Mouse (Mus musculus): ENCODE data around the gene Basp1. TPM values are rescaled to one million over a fixed set of nuclear protein-coding genes. Genes with fewer than 3 reads are reported as not detected.

The Basp1 gene
- polyA plus RNA-seq, 1 experiment, result 795 TPM

- DNase-seq (ENCODE audit: low read depth), result peak; percentile 86
- TF ChIP-seq POLR2A (IDR thresholded peaks at IDR 0.05; ENCODE audit: borderline replicate concordance, extremely low read depth, insufficient read depth, insufficient read length, poor library complexity, severe bottlenecking) (no peak), CTCF (IDR thresholded peaks at IDR 0.05; ENCODE audit: borderline replicate concordance, extremely low read depth, insufficient read depth, insufficient read length) (no peak)
These were observed 54.9 kb downstream of the Basp1 start for GRCm38 (mm10) chr15:25358680-25359097.

GRCm38 (mm10) chr15:25355339-25355738 lies 58.2 kb downstream of the Basp1 start:
- TF ChIP-seq CTCF (IDR thresholded peaks at IDR 0.05; ENCODE audit: borderline replicate concordance, extremely low read depth, insufficient read depth, insufficient read length) (no peak), POLR2A (IDR thresholded peaks at IDR 0.05; ENCODE audit: borderline replicate concordance, extremely low read depth, insufficient read depth, insufficient read length, poor library complexity, severe bottlenecking) (no peak)

GRCm38 (mm10) chr15:25354738-25355137 lies 58.8 kb downstream of the Basp1 start:
- TF ChIP-seq CTCF (IDR thresholded peaks at IDR 0.05; ENCODE audit: borderline replicate concordance, extremely low read depth, insufficient read depth, insufficient read length) (no peak), POLR2A (IDR thresholded peaks at IDR 0.05; ENCODE audit: borderline replicate concordance, extremely low read depth, insufficient read depth, insufficient read length, poor library complexity, severe bottlenecking) (no peak)

More at GRCm38 (mm10) chr15:25355339-25355738, 58.2 kb downstream of the Basp1 start:
- no peak for DNase-seq (ENCODE audit: low read depth)

GRCm38 (mm10) chr15:25353498-25353897 lies 60.1 kb downstream of the Basp1 start:
- DNase-seq (ENCODE audit: low read depth), result no peak

More at GRCm38 (mm10) chr15:25354738-25355137, 58.8 kb downstream of the Basp1 start:
- DNase-seq (ENCODE audit: low read depth), result no peak

GRCm38 (mm10) chr15:25343263-25343662 lies 70.3 kb downstream of the Basp1 start:
- DNase-seq (ENCODE audit: low read depth), result no peak
- TF ChIP-seq POLR2A (IDR thresholded peaks at IDR 0.05; ENCODE audit: borderline replicate concordance, extremely low read depth, insufficient read depth, insufficient read length, poor library complexity, severe bottlenecking), result no peak
- TF ChIP-seq CTCF (IDR thresholded peaks at IDR 0.05; ENCODE audit: borderline replicate concordance, extremely low read depth, insufficient read depth, insufficient read length), result no peak

More at GRCm38 (mm10) chr15:25353498-25353897, 60.1 kb downstream of the Basp1 start:
- TF ChIP-seq POLR2A (IDR thresholded peaks at IDR 0.05; ENCODE audit: borderline replicate concordance, extremely low read depth, insufficient read depth, insufficient read length, poor library complexity, severe bottlenecking) (no peak), CTCF (IDR thresholded peaks at IDR 0.05; ENCODE audit: borderline replicate concordance, extremely low read depth, insufficient read depth, insufficient read length) (no peak)

GRCm38 (mm10) chr15:25335277-25335676 lies 78.3 kb downstream of the Basp1 start:
- DNase-seq (ENCODE audit: low read depth), result no peak
- TF ChIP-seq CTCF (IDR thresholded peaks at IDR 0.05; ENCODE audit: borderline replicate concordance, extremely low read depth, insufficient read depth, insufficient read length) (no peak), POLR2A (IDR thresholded peaks at IDR 0.05; ENCODE audit: borderline replicate concordance, extremely low read depth, insufficient read depth, insufficient read length, poor library complexity, severe bottlenecking) (no peak)

- TF ChIP-seq CTCF (IDR thresholded peaks at IDR 0.05; ENCODE audit: borderline replicate concordance, extremely low read depth, insufficient read depth, insufficient read length) (no peak), POLR2A (IDR thresholded peaks at IDR 0.05; ENCODE audit: borderline replicate concordance, extremely low read depth, insufficient read depth, insufficient read length, poor library complexity, severe bottlenecking) (no peak)
- no peak for DNase-seq (ENCODE audit: low read depth)
These were observed 81.6 kb downstream of the Basp1 start for GRCm38 (mm10) chr15:25331877-25332445.

- DNase-seq (ENCODE audit: low read depth), result no peak
- TF ChIP-seq POLR2A (IDR thresholded peaks at IDR 0.05; ENCODE audit: borderline replicate concordance, extremely low read depth, insufficient read depth, insufficient read length, poor library complexity, severe bottlenecking) (no peak), CTCF (IDR thresholded peaks at IDR 0.05; ENCODE audit: borderline replicate concordance, extremely low read depth, insufficient read depth, insufficient read length) (no peak)
These were observed 82.6 kb downstream of the Basp1 start for GRCm38 (mm10) chr15:25330946-25331345.

GRCm38 (mm10) chr15:25322601-25323000 lies 91.0 kb downstream of the Basp1 start:
- TF ChIP-seq POLR2A (IDR thresholded peaks at IDR 0.05; ENCODE audit: borderline replicate concordance, extremely low read depth, insufficient read depth, insufficient read length, poor library complexity, severe bottlenecking) (no peak), CTCF (IDR thresholded peaks at IDR 0.05; ENCODE audit: borderline replicate concordance, extremely low read depth, insufficient read depth, insufficient read length) (no peak)

GRCm38 (mm10) chr15:25322111-25322510 lies 91.5 kb downstream of the Basp1 start:
- no peak for DNase-seq (ENCODE audit: low read depth)
- TF ChIP-seq CTCF (IDR thresholded peaks at IDR 0.05; ENCODE audit: borderline replicate concordance, extremely low read depth, insufficient read depth, insufficient read length), result no peak

More at GRCm38 (mm10) chr15:25322601-25323000, 91.0 kb downstream of the Basp1 start:
- no peak for DNase-seq (ENCODE audit: low read depth)

- no peak for DNase-seq (ENCODE audit: low read depth)
- TF ChIP-seq CTCF (IDR thresholded peaks at IDR 0.05; ENCODE audit: borderline replicate concordance, extremely low read depth, insufficient read depth, insufficient read length) (no peak), POLR2A (IDR thresholded peaks at IDR 0.05; ENCODE audit: borderline replicate concordance, extremely low read depth, insufficient read depth, insufficient read length, poor library complexity, severe bottlenecking) (no peak)
These were observed 91.9 kb downstream of the Basp1 start for GRCm38 (mm10) chr15:25321636-25322035.

- TF ChIP-seq CTCF (IDR thresholded peaks at IDR 0.05; ENCODE audit: borderline replicate concordance, extremely low read depth, insufficient read depth, insufficient read length) (no peak), POLR2A (IDR thresholded peaks at IDR 0.05; ENCODE audit: borderline replicate concordance, extremely low read depth, insufficient read depth, insufficient read length, poor library complexity, severe bottlenecking) (no peak)
These were observed 99.1 kb downstream of the Basp1 start for GRCm38 (mm10) chr15:25314471-25314870.

More at GRCm38 (mm10) chr15:25314471-25314870, 99.1 kb downstream of the Basp1 start:
- DNase-seq (ENCODE audit: low read depth), result no peak

Other genes with a start within 250 kb of the Basp1 start
- 29.9 and 33.7 TPM in 2 replicates for gene Myo10, start 208.8 kb upstream of the Basp1 start, polyA plus RNA-seq (2012; rRNA removed)

Data from brain, embryonic 14.5 days (tissue).